Mouse (Mus musculus) CD4-positive, CD25-positive, alpha-beta regulatory T cell, adult 2 months (primary cell): Measurements from ENCODE around the gene Lrrc8d.
A peak's percentile ranks its signal among the peaks of the same experiment; 100 is the strongest.

ENCODE experiments used
- DNase-seq: peaks from one replicate; pipeline ENCODE4 v3.0.0-alpha.2; 2012; ENCODE audit warnings: low read depth, low spot score

The Lrrc8d gene

GRCm38 (mm10) chr5:105765386-105765785 is 65.6 kb downstream of the Lrrc8d start:
- no peak for DNase-seq

- no peak for DNase-seq
These were observed 76.6 kb downstream of the Lrrc8d start for GRCm38 (mm10) chr5:105776368-105776767.

GRCm38 (mm10) chr5:105776978-105777593 is 77.3 kb downstream of the Lrrc8d start:
- DNase-seq = no peak

GRCm38 (mm10) chr5:105777645-105778044 is 77.9 kb downstream of the Lrrc8d start:
- no peak for DNase-seq

- DNase-seq = no peak
These were observed 78.4 kb downstream of the Lrrc8d start for GRCm38 (mm10) chr5:105778189-105778588.

- no peak for DNase-seq
These were observed 79.0 kb downstream of the Lrrc8d start for GRCm38 (mm10) chr5:105778723-105779122.

GRCm38 (mm10) chr5:105779331-105779730 is 79.6 kb downstream of the Lrrc8d start:
- no peak for DNase-seq

GRCm38 (mm10) chr5:105783848-105784247 is 84.1 kb downstream of the Lrrc8d start:
- no peak for DNase-seq

GRCm38 (mm10) chr5:105784724-105785123 is 85.0 kb downstream of the Lrrc8d start:
- no peak for DNase-seq

GRCm38 (mm10) chr5:105787577-105787976 is 87.8 kb downstream of the Lrrc8d start:
- no peak for DNase-seq

- no peak for DNase-seq
These were observed 90.0 kb downstream of the Lrrc8d start for GRCm38 (mm10) chr5:105789801-105790200.

GRCm38 (mm10) chr5:105792331-105792801 is 92.6 kb downstream of the Lrrc8d start:
- DNase-seq = no peak

GRCm38 (mm10) chr5:105792853-105793547 is 93.2 kb downstream of the Lrrc8d start:
- DNase-seq = no peak

GRCm38 (mm10) chr5:105793548-105793940 is 93.8 kb downstream of the Lrrc8d start:
- no peak for DNase-seq

GRCm38 (mm10) chr5:105798421-105798820 is 98.7 kb downstream of the Lrrc8d start:
- DNase-seq = peak; percentile 59

- DNase-seq = no peak
These were observed 100.3 kb downstream of the Lrrc8d start for GRCm38 (mm10) chr5:105799850-105800635.

GRCm38 (mm10) chr5:105801031-105801529 is 101.3 kb downstream of the Lrrc8d start:
- no peak for DNase-seq

GRCm38 (mm10) chr5:105805955-105806354 is 106.2 kb downstream of the Lrrc8d start:
- no peak for DNase-seq

- no peak for DNase-seq
These were observed 107.7 kb downstream of the Lrrc8d start for GRCm38 (mm10) chr5:105807461-105807860.

- DNase-seq = no peak
These were observed 109.3 kb downstream of the Lrrc8d start for GRCm38 (mm10) chr5:105809056-105809455.

GRCm38 (mm10) chr5:105813036-105813435 is 113.3 kb downstream of the Lrrc8d start:
- DNase-seq = no peak

GRCm38 (mm10) chr5:105813974-105814373 is 114.2 kb downstream of the Lrrc8d start:
- DNase-seq = no peak
